Comparison of ENCODE assay signal across 16 mouse cellular contexts in genomic region chr1:91621141-91621540, GRCm38 (mm10).
"Had no signal": no experiment of that assay in that cellular context is flagged by ENCODE, and none has a peak within 500 bp of the region (broad histone marks: within the 10 kb centered on the region; RNA-seq: fewer than 3 reads in every experiment).

No protein-coding gene starts in this region.

- H3K36me3 ChIP-seq: intestine, embryonic 15.5 days; kidney, embryonic 15.5 days; limb, embryonic 10.5 days; limb, embryonic 13.5 days; liver, embryonic 13.5 days; midbrain, embryonic 12.5 days; midbrain, embryonic 15.5 days; neural tube, embryonic 13.5 days had no signal

- ATAC-seq: intestine, embryonic 15.5 days; midbrain, embryonic 15.5 days had no signal

- DNase-seq: kidney, adult 11 months; kidney, adult 8-10 months; kidney, postnatal 10 days; kidney, postnatal 36 days; liver, embryonic 13.5 days; lung, adult 2 months; lung, postnatal 14 days; lung, postnatal 4 days; retina, postnatal 1 day had no signal

- H3K9me3 ChIP-seq: intestine, embryonic 15.5 days; kidney, embryonic 15.5 days; limb, embryonic 10.5 days; limb, embryonic 13.5 days; liver, embryonic 13.5 days; midbrain, embryonic 12.5 days; midbrain, embryonic 15.5 days; neural tube, embryonic 13.5 days had no signal

- H3K9ac ChIP-seq: intestine, embryonic 15.5 days; kidney, embryonic 15.5 days; limb, embryonic 13.5 days; liver, embryonic 13.5 days; midbrain, embryonic 12.5 days; midbrain, embryonic 15.5 days; neural tube, embryonic 13.5 days had no signal

- H3K4me1 ChIP-seq: liver, embryonic 13.5 days; midbrain, embryonic 12.5 days had no signal

- H3K27ac ChIP-seq: intestine, embryonic 15.5 days; kidney, embryonic 15.5 days; limb, embryonic 10.5 days; limb, embryonic 13.5 days; liver, embryonic 13.5 days; midbrain, embryonic 12.5 days; midbrain, embryonic 15.5 days; neural tube, embryonic 13.5 days had no signal

- H3K4me2 ChIP-seq: intestine, embryonic 15.5 days; kidney, embryonic 15.5 days; limb, embryonic 13.5 days; liver, embryonic 13.5 days; midbrain, embryonic 12.5 days; midbrain, embryonic 15.5 days; neural tube, embryonic 13.5 days had no signal

- H3K27me3 ChIP-seq: intestine, embryonic 15.5 days; liver, embryonic 13.5 days; midbrain, embryonic 12.5 days; midbrain, embryonic 15.5 days; neural tube, embryonic 13.5 days had no signal

- H3K4me3 ChIP-seq: intestine, embryonic 15.5 days; kidney, embryonic 15.5 days; limb, embryonic 10.5 days; limb, embryonic 13.5 days; liver, embryonic 13.5 days; midbrain, embryonic 12.5 days; midbrain, embryonic 15.5 days; neural tube, embryonic 13.5 days had no signal
